Mouse (Mus musculus): ENCODE results near the gene Olfr1043. TPM values are rescaled to one million over a fixed set of nuclear protein-coding genes. Genes with fewer than 3 reads are reported as not detected.
"Not testable (repeated sequence)": the region's sequence is repeated elsewhere in the genome, so short reads cannot be mapped to it uniquely, and the experiment has no call there.

Olfr1043 gene
- total RNA-seq (2021): not detected
- long read RNA-seq, experiment 1: 0 reads
- long read RNA-seq, experiment 2: 0 reads

DNA sequence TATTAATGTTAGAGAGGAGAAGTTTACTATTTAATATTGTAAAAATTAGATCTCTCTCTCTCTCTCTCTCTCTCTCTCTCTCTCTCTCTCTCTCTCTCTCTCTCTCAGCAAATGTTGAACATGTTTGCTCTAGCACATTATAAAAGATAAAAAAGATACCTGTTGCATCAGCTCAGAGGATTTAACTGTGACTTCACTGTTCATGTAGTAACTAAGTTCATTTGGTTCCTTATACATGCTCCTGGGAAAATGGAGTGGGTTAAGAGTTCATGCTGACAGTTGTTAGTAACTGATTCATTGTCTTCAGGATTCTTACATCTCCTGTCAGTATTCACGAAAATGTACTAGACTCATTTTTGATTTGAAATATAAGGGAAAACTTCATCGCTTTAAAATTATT lies at the start of gene Olfr1043:
Gene Olfr1043, minus strand, starts transcription at position 101 of the 400 bp plus-strand sequence.
- DNase-seq: no peak

DNA sequence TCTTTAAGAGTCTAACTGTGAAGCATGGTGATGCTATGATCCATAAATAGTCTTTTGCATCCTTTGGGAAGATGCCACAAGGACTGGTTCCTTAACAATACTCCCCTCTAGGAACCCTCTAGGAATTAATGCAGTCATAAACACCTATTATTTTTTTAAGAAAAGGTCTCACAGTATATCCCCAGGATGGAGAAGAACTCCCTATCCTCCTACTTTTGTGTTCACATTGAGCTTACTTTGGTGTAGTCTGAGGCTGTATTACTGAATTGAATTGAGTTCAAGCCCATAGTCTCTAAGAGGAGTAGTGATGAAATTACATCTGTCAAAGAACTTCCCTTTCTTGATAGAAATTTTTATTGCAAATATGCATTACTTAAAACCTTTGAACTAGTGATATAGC lies 35.6 kb upstream of the Olfr1043 start, which contains the start of gene Olfr1045:
Gene Olfr1045, minus strand, starts transcription at position 101 of the 400 bp plus-strand sequence.
- DNase-seq: no peak

DNA sequence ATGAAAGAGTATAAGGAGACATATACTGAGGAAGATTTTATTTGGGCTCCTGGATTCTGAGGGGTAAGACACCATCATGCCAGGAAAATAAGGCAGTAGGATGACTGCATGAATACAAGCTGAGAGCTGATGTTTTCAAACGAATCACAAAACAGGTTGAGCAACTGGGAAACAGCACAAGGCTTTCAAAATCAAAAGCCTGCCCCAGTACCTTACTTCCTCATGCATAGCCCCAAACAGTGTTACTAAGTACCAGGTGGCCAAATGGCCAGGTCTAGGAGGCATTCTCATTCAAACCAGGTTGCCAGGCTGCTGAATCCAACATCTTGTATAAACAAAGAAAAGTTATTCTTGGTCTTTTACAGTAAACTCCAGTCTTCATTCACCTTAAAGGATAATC lies 28.5 kb upstream of the Olfr1043 start:
- DNase-seq: no peak

GRCm38 (mm10) chr2:86185583-86185982 lies 18.3 kb upstream of the Olfr1043 start, which contains the start of gene Olfr52:
TSS of gene Olfr52 (minus strand) at chr2:86185683.
- no peak for DNase-seq

DNA sequence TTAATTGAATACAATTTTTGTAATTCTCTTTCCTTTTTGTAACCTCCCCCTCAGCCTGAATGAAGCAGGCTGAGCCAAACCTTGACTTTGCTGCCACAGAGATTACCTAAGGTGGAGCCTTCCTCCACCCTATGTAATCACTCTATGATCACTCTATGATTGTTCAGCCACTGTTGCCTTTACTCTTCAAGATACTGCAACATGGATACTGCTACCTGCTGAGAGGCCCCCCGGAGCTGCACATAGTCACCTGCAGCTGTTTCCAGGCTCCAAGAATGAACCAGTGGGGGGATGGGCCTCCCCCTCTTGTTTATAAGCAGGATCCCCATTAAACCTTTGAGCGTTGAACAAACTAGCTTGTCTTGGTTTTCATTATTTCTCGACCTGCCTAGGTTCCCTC lies 12.6 kb upstream of the Olfr1043 start:
- no peak for DNase-seq

DNA sequence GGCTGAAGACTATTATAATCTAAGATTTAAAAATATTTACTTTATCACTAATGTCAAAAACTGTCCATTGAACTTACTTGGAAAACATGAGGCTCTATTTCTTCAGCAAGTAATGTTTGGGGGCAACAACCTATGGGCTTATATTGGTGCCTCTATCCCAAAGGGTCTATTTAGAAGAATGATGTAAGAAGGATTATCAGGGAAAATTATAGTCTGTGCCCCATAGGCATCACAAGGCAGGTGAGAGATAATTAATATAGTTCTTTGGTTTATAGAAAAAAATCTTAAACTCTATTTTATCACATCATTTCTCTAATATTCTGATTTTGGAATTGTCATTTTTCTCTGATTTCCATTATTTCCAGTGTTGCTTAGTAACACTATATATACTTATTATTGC lies 10.4 kb upstream of the Olfr1043 start, which contains the start of gene Olfr1044:
Gene Olfr1044, minus strand, starts transcription at position 101 of the 400 bp plus-strand sequence.
- DNase-seq: no peak

- not testable (repeated sequence) for DNase-seq
These were observed 8.1 kb upstream of the Olfr1043 start for GRCm38 (mm10) chr2:86175422-86175821.

DNA sequence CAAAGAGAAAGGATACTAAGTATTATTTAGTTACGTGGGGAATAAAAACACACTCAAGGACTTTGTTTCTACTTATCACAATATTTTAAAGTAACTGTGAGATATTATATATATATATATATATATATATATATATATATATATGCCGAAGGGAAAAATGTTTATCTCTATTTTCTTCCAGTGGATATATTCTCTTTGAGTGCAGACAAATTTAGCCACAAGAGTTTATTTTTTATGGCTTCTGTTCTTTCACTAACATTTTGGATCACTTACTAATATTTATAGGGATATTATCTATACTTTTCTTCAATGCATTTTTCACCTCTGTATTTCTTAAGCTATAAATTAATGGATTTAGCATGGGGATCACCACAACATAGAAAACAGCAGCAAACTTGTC lies 5.6 kb downstream of the Olfr1043 start, which contains the start of gene Olfr1042:
Gene Olfr1042, minus strand, starts transcription at position 101 of the 400 bp plus-strand sequence.
- DNase-seq: no peak

DNA sequence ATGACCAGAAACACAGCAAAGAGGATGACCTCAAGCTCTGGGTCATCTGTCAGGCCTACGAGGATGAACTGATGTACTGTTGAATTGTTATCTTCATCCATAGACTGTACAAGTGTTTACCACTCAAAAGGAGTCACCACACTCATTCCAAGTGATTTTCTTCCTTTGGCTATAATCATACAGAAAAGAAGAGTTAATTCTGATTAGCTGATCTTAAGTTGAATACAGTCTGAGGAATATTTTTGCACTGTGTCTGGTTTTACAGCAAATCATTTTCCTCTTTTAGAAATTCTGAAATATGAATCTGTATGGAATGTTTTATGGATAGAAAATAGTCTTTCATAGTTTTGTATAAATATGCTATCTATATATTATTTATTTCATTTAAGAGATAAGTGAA lies 20.7 kb downstream of the Olfr1043 start, which contains the start of gene Olfr1040:
Gene Olfr1040, minus strand, starts transcription at position 101 of the 400 bp plus-strand sequence.
- no peak for DNase-seq

DNA sequence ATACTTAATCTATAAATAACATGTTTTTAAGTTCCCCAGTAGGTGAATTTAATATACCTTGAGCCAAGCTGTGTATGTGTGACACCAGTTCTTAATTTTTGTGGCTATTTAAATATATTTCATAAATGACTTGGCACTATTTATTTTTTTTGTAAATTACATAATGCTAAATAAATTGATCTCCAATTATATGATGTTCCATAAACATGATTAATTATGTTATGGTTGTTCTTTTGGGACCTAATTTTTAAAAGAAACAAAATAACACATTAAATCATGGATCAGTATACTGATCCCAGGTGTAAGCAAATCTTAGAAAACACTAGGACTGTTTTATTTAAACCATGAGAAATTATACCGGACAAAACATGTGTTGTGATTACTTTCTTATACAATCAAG lies 31.5 kb downstream of the Olfr1043 start, which contains the start of gene Olfr1039:
Gene Olfr1039, minus strand, starts transcription at position 101 of the 400 bp plus-strand sequence.
- DNase-seq: no peak

Other genes starting within 250 kb of the Olfr1043 start
- gene Olfr1026, start 246.0 kb downstream of the Olfr1043 start, total RNA-seq (2021): not detected
- not detected for gene Olfr1028, start 217.1 kb downstream of the Olfr1043 start, total RNA-seq (2021)
- gene Olfr1029, start 193.6 kb downstream of the Olfr1043 start, total RNA-seq (2021): not detected
- gene Olfr1030, start 188.2 kb downstream of the Olfr1043 start, total RNA-seq (2021): not detected
- not detected for gene Olfr1031, start 177.2 kb downstream of the Olfr1043 start, total RNA-seq (2021)
- gene Olfr1032, start 162.0 kb downstream of the Olfr1043 start, total RNA-seq (2021): not detected
- 1 to 10 TPM; 2.8 to 3.9 TPM for gene Olfr1033, start 146.9 kb downstream of the Olfr1043 start, total RNA-seq (2021)
- under 1 TPM; 0.12 to 0.15 TPM for gene Olfr1034, start 121.7 kb downstream of the Olfr1043 start, total RNA-seq (2021)
- not detected for gene Olfr1036, start 93.5 kb downstream of the Olfr1043 start, total RNA-seq (2021)
- not detected for gene Olfr1037, start 80.1 kb downstream of the Olfr1043 start, total RNA-seq (2021)
- not detected for gene Olfr1039, start 31.6 kb downstream of the Olfr1043 start, total RNA-seq (2021)
- not detected for gene Olfr1040, start 20.8 kb downstream of the Olfr1043 start, total RNA-seq (2021)
- not detected for gene Olfr1042, start 5.7 kb downstream of the Olfr1043 start, total RNA-seq (2021)
- not detected for gene Olfr1044, start 10.3 kb upstream of the Olfr1043 start, total RNA-seq (2021)
- gene Olfr52, start 18.2 kb upstream of the Olfr1043 start, total RNA-seq (2021): not detected
- gene Olfr1045, start 35.5 kb upstream of the Olfr1043 start, total RNA-seq (2021): not detected
- gene Olfr1046, start 51.8 kb upstream of the Olfr1043 start, total RNA-seq (2021): not detected
- not detected for gene Olfr1047, start 63.9 kb upstream of the Olfr1043 start, total RNA-seq (2021)
- not detected for gene Olfr1048, start 72.8 kb upstream of the Olfr1043 start, total RNA-seq (2021)
- gene Olfr1049, start 90.8 kb upstream of the Olfr1043 start, total RNA-seq (2021): not detected
- not detected for gene Olfr1051, start 111.6 kb upstream of the Olfr1043 start, total RNA-seq (2021)
- gene Olfr1052, start 124.9 kb upstream of the Olfr1043 start, total RNA-seq (2021): not detected
- not detected for gene Olfr1053, start 147.8 kb upstream of the Olfr1043 start, total RNA-seq (2021)
- gene Olfr1054, start 167.9 kb upstream of the Olfr1043 start, total RNA-seq (2021): not detected
- not detected for gene Olfr1055, start 182.8 kb upstream of the Olfr1043 start, total RNA-seq (2021)
- gene Olfr1056, start 194.9 kb upstream of the Olfr1043 start, total RNA-seq (2021): not detected
- not detected for gene Olfr1057, start 210.9 kb upstream of the Olfr1043 start, total RNA-seq (2021)
- not detected for gene Olfr1058, start 221.0 kb upstream of the Olfr1043 start, total RNA-seq (2021)
- gene Olfr1061, start 246.5 kb upstream of the Olfr1043 start, total RNA-seq (2021): not detected

All from adrenal gland, postnatal 10 days (tissue).